Mouse (Mus musculus) naive thymus-derived CD4-positive, alpha-beta T cell, adult 2 months (primary cell): ENCODE results near the gene Psmb6.

Source experiments
- DNase-seq: peaks from one replicate; pipeline ENCODE4 v3.0.0-alpha.2; 2011; ENCODE audit warnings: low read depth

Psmb6 gene

DNA sequence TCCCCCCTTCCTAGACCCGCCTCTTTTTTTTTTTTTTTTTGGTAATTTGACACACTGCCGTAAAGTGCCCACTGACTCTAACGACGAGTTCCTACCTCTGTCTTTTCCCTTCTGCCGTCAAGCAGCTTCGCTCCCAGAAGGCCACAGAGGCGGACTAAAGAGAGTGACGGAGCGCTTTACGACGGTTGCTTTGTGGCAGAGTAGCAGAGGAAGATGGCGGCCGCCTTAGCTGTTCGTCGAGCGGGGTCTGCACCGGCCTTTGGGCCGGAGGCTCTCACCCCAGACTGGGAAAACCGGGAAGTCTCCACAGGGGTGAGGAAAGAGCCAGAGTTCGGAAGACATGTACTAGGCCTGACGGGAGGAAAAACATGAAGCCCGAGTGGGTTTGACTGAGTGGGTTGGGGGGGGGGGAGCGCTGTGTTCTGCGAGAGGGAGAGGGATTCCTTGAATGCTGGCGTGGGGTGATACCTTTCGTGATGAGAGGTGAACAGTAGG is at the start of gene Psmb6:
Gene Psmb6, plus strand, starts transcription at position 184 of the 495 bp plus-strand sequence.
- DNase-seq: peak; percentile 95

DNA sequence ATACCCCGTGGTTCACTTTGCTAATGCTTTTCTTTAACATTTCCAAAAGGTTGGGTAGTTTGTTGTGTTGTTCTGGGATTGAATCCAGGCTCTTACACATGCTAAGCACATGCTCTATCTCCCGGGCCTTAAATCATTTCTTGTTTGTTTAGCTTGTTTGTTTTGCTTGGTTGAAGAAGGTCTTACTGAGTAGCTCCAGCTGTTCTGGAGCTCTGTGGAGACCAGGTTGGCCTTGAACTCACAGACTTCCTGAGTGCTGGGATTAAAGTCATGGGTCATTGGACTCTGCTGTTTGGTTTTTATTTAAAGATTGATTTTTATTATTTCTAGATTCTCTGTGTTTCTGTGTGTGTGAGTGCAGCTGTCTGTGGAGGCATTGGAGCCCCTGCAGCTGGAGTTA is 39.7 kb upstream of the Psmb6 start:
- no peak for DNase-seq

GRCm38 (mm10) chr11:70487816-70488215 is 37.4 kb upstream of the Psmb6 start:
- no peak for DNase-seq

GRCm38 (mm10) chr11:70489138-70489537 is 36.0 kb upstream of the Psmb6 start:
- DNase-seq: no peak

- DNase-seq: no peak
Observed at GRCm38 (mm10) chr11:70489684-70490083, 35.5 kb upstream of the Psmb6 start.

- DNase-seq: peak; percentile 48
Observed at GRCm38 (mm10) chr11:70499566-70500475, 25.3 kb upstream of the Psmb6 start.

- no peak for DNase-seq
Observed at GRCm38 (mm10) chr11:70500476-70500812, 24.7 kb upstream of the Psmb6 start.

- no peak for DNase-seq
Observed at GRCm38 (mm10) chr11:70502018-70502417, 23.1 kb upstream of the Psmb6 start.

- no peak for DNase-seq
Observed at GRCm38 (mm10) chr11:70504970-70505369, 20.2 kb upstream of the Psmb6 start, which contains the start of gene Tm4sf5. Tm4sf5 (plus strand) TSS chr11:70505244.

GRCm38 (mm10) chr11:70506385-70506784 is 18.8 kb upstream of the Psmb6 start:
- peak; percentile 87 for DNase-seq

GRCm38 (mm10) chr11:70506962-70507515 is 18.1 kb upstream of the Psmb6 start:
- DNase-seq: no peak

DNA sequence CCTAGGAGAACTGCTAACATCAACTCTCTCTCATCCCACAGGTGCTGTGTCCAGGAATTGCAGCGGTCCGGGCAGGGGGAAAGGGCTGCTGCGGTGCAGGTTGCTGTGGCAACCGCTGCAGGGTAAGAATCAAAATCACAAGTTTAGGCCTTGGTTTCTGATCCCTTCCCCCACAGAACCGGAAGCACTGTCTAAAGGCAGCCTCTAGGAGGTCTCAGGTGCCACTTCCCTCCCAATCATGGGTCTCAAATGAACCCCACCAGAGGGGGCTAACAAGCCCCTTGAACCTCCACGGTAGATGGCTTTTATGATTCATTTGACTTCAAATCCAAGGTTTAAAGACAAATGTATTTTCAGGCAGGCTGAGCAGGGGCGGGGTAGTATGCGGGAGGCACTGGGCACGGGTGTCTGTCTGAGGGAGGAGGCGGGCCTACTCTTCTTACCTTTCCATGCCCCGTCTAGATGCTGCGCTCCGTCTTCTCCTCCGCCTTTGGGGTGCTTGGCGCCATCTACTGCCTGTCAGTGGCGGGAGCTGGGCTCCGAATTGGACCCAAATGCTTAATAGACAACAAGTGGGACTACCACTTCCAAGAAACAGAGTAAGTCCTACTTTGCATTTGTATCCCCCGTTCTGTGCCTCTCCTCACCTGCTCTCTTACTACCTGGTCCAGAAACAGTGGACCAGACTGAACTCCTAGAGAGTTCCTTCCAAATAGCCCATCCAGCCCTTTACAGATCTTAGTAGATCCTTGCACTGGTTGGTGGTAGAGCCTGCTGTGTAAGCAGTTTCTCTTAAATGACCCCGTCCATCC is 15.2 kb upstream of the Psmb6 start:
- peak; percentile 86 for DNase-seq

GRCm38 (mm10) chr11:70511242-70511641 is 13.9 kb upstream of the Psmb6 start:
- DNase-seq: no peak

DNA sequence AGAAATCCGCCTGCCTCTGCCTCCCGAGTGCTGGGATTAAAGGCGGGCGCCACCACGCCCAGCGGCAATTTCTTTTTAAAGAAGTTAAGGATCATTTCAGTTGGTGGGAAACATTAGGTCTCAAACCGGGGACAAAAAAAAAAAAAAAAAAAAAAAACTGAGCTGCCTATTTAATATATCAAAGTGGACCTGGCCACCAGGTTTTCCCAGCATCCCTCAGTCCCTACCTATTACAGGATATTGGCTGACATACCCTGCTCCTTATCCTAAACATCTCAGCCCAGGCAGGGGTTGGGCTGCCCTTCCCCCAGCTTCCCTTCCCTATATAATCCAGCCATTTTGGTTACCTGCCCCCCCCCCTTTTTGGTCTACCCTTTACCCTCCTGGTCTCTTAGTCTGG is 13.3 kb upstream of the Psmb6 start:
- DNase-seq: no peak

DNA sequence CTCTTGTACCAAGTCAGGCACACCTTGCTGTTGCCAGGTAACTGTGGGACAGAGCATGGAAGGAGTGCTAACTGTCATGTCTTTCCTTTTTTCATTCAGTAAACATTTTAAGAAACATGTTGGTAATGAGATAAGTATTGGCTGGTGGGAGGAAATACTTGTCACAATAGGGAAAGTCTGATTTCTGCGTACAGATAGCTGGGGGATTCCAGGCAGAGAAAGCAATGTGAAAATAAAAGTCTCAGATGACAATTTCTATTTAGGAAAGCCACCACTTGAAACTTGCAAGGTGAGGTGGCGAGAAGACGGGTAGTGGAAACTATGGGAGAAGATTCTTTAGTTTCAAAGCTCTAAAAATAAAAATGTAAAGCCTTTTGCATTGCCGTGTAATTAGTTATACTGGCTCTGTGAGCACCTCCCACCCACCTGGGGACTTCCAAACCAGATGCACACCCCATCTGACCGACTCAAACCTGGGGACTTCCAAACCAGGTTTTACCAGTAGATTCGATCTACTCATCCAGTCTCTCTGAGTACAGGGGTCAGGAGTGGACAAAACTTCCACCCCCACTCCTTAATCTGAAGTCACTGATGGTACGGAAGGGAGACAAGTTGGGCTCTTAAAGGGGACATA is 12.3 kb upstream of the Psmb6 start:
- no peak for DNase-seq

DNA sequence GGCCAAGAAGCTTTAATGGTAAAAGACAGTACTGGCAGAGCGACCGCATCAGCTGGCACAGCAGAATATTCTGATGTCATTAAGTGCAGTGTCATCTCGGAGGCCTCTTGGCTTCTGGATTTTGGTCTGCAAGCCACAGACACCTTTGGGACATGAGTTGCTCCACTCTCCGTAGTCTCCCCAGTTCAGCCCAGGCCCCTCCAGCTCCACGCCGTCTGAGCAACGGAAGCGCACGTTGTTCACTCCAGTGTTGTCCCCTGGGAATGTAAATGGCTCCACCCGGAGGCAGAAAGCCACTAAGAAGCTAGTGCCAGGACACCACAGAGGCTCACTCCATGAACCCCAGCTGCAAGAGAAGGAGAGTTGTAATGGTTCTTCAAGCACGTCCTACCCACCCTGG is 11.6 kb upstream of the Psmb6 start:
- no peak for DNase-seq

DNA sequence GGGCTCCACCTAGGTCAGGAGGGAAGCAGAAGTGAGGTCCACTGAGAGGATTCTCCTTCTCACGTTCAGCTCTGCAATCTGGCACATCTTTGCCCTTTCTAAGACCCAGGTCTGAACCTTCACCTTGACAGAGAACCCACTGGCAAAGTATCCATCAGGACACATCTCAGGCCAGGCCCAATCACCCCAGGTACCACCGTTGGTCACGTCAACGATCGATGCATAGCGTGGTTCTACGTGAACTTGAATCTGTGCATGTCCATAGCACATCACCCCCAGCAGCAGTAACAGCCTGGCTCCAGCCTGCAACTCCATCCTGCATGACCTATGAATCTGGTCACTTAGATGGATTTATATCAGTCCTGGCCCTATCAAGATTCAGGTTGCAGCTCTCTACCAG is 10.9 kb upstream of the Psmb6 start, which contains the start of gene Vmo1:
Gene Vmo1, minus strand, starts transcription at position 329 of the 400 bp plus-strand sequence.
- DNase-seq: no peak

DNA sequence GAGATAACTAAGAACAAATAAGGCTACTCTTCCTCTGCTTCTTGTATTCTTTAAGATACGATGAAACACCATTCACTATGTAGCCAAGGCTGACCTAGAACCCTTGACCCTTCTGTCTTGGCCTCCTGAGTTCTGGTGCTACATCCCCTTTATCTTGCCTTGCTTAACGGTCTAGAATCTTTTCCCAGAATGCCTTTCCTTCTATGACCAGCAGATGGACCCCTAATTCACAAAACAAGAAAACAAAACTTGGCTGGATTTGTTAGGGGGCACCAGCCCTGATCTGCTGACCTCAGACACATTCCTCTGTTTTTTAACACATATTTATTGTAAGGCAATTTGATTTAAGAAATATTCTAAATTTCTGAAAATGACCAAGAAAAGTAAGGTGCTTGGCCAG is 8.8 kb upstream of the Psmb6 start:
- DNase-seq: peak; percentile 77

DNA sequence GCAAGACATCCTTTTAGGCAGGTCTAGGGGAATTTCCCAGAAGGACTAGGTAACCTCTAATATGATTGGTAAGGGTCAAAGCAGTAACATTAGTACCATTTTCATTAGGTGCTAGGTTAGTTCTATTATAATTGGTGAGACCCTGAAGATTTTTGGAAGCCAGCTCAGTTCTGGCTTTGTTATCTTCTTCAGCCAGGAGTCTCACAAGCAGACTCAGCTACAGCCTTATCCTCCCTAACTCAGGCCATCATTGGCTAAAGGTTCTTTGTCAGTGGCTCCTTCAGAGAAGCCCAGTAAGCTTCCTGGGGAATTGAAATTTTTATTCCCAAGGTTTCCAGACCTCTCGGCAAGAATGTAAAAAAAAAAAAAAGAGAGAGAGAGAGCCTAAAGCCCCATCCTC is 6.7 kb upstream of the Psmb6 start:
- DNase-seq: no peak

GRCm38 (mm10) chr11:70518923-70519322 is 6.2 kb upstream of the Psmb6 start, which contains the start of gene Gltpd2:
Gltpd2 (plus strand) TSS chr11:70519196.
- DNase-seq: no peak

DNA sequence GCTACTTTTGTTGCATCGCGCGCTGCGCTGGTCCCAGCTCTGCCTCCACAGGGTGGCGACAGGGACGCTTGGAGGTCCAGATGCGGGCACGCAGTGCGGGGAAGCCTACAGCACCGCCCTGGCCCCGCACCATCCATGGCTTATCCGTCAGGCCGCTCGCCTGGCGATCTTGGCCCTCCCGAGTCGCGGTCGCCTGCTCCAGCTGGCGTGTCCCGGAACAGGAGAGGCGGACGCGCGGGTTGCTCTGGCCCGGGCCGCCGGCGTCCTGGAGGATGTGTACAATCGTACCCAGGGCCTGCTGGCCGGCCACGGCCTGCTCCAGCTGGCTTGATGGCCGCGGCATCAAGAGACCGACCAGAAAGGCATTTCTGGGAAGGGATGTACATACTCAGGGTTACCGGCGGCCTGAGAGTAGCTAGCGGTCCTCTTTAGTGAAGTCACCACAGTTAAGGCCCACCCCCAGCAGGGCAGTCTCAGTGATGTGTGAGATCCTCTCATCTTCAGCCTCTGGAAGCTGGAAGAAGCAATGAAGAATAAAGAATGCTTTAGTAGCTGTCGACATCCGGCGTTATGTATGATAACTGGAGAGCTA is 4.9 kb upstream of the Psmb6 start:
- no peak for DNase-seq
